Mouse (Mus musculus) liver (tissue): ENCODE measurements around the gene Snap25.

ENCODE experiments used
- DNase-seq: peaks from one replicate; pipeline ENCODE4 v3.0.0-alpha.2; 2020; ENCODE audit warnings: mixed read lengths

The Snap25 gene

DNA sequence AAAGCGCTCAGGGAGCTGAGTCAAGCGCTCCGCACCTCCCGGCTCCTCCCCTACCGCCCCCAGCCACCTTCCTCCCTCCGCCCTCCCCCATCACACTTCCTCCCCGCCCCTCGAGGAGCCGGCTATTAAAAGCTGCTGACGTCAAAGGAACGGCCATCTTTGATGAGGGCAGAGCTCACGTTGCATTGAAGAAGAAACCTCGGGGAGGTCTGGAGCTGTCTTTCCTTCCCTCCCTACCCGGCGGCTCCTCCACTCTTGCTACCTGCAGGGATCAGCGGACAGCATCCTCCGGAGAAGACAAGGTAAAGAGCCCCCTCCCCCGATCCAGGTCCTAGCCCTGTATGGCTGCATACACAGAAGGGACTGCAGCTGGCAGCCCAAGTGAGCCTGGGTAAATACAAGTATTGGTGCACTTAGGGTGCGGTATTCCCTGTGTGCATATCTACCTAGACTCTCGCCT lies at the start of gene Snap25:
Gene Snap25 (plus strand): TSS at position 155 of the 460 bp plus-strand sequence.
- DNase-seq = peak; percentile 32

DNA sequence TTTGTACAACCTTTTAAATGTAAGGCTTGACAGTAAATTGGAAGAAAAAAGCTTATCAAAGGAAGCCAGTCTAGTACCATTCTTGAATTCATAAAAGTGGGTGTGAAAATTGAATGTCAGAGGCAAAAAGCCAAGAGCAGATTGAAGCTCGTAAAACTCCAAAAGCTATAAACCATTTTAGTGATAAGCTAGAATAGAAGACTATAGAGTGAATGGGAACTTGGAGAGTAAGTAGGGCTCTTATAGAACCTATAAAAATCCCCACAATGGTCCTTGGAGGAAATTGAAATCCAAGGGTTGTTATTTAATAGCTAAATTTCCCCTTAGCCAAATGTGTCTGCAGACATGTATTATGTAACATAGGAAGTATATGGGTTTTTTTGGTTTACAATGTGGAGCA lies 46.3 kb upstream of the Snap25 start:
- no peak for DNase-seq

DNA sequence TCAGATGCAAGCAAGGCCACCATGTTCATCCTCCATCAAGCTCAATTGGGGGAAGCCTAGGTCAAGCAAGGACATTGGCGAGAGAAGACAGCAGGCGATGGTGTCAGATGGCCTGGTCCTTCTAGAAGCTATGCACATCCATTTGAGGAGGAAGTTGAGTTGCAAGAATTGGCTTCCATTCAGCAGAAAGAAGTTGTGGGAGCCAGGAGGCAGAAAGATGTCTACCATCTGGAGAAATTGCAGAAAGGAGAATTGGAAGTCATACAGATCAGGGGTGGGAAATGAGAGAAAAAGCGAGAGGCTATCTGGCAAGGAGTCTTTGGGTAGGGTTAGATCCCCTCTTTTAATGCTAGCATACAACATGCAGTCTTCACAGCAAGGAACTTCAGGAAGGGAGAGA lies 44.1 kb upstream of the Snap25 start:
- DNase-seq = no peak

DNA sequence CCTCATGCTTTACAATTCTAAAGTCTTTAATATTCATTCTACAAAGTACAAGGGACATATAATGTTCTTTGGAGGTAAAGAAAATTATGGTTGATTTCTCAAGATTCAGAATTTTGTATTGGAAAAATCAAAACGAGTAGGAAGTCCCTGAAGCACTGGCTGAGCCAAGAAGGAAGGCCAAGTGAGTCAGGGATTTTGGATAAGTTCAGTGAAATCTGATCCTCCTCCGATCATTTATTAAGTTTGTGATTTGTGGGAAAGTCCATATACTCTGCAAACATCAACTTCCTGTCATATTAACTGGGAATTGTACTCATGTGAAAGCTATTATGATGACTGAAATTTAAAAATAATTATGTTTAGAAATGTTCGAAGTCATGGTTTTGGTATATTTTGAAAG lies 43.6 kb upstream of the Snap25 start:
- DNase-seq = no peak

DNA sequence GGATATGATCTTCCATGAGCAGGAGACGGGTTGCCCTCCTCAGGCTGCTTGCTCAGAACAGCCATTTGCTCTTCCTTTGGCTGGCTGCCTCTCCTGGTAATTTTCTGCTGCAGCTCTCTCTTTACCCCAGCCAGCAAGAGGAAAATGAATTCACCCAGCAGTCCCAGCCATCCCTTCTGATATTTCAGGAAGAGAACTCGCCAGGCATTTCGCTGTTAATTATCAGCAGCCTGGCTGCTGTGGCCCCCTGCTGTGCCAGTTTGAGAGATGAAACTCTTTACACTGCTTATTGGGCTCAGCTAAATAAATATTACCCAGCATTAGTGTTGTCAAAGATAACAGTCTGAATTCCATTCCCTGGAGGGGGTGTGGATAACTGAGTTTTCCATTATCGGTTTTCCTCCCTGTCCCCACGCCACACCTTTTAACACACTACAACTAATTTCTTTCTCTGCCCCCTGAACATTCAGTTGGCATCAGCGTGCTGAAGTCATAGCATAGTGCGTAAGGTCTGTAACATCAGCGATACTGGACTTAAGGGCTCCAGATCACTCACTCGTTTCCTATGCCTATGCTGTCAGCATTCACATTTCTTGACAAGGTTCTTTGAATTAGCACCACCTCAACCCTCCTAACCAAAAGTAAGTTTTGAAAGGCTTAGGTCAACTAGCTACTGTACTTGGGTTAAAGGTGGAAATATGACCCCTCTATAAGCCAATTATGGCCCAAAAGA lies 42.5 kb upstream of the Snap25 start:
- no peak for DNase-seq

DNA sequence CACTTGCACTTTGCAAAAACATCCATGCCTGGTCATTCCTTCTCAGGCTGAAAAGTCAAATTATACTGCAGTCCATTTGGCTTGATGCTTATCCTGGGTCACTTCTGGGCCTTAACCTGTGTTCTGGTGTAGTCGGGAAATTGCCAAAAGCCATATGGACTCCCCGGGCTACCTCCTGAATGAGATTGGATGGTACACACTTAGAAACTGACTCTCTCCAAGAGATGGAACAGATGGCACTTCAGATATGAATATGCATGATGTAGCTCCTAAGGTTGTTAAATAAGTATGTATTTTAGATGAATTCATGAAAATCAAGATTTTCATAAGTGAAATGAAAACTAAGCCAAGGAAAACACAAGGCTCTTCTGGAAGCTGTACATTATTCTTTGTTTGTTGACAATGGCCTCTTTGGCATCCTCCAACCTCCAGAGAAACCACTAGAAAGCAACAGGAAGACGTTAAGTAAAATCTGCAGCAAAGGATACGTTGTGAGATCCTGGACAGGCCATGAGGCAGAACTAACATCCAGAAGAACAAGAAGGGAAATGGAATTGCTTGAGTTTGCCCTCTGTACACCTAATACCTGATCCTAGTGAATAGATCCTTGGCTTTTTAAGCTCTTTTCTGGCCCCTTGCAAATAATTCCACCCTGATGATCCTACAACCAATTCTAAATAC lies 39.0 kb upstream of the Snap25 start:
- DNase-seq = no peak

DNA sequence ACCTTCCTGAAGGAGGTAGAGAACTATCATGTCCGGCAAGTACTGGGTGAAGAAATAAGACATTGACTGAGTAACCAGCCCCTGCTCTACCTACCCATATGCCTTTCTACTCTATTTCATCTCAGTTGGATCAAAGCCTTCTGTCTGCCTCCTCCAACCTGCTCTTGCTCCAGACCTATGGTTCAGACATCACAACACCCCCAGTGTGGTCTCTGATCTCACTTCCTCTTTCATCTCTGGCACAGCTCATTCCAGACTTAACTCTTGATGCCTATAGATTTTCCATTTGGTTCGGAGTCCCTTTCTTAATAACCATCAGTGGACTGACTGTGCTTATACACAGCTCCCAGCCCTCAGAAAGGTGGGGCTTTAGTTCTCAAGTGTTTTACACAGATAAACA lies 37.1 kb upstream of the Snap25 start:
- no peak for DNase-seq

DNA sequence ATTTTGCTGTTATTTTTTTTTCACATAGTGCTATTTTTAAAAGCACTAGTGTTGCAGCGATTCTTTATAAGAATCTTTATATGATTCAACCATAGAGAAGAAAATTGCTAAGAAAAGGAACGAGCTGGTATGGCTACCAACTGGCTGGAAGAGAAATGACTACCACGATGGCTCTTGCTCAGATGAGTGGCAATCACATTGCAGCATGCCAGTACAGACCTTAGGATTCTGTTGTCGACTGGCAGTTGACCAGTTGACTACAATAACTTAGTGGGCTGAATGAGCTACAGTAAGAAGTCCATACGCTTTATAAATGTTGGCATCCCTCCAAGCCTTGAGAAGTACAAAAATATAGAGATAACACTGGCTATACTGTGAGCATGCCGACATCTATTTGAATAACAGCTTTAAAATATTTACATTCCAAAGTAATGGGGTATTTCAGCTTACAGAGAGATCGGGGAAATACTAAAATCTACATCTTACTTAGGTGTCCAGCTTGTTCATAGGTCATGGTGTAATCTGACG lies 36.3 kb upstream of the Snap25 start:
- no peak for DNase-seq

DNA sequence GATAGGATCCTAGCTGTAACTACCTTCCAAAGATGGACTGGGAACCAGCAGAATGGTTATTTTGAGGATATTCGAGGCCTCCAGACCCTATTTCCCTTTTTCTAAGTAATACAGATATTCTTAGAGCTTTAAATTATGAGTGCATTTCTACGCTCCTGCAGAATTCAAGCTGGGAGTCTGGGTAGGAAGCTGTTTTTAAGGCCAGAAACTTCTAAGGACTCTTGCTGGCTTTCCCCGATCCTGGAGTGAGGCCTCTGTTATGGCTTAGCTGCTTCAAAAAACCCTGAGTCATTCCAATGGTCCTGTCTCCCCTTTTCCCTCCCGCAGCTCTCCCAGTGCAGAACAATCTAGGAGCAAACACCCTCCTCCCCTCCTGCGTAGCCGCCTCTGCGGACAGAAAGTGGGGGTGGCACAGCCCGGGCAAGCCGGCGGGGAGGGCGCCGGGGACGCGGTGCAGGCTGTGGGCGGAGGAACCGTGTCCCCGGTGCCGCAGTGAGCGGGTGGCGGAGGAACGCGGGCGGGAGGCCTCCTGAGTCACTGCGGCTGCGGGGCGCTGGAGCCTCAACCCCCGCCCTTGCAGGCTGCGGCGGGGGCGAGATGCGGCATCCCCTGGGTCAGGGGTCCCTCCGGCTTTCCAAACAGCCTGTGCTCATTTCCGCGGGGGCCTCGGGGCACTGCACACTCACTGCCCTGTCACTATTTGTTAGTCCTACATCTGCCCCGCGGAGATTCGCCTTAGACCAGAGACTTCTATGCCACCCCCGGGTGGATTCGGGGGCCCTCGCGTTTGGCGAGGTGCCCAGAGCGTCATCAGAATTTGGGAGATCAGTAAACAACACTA lies 34.7 kb upstream of the Snap25 start:
- peak; percentile 50 for DNase-seq

DNA sequence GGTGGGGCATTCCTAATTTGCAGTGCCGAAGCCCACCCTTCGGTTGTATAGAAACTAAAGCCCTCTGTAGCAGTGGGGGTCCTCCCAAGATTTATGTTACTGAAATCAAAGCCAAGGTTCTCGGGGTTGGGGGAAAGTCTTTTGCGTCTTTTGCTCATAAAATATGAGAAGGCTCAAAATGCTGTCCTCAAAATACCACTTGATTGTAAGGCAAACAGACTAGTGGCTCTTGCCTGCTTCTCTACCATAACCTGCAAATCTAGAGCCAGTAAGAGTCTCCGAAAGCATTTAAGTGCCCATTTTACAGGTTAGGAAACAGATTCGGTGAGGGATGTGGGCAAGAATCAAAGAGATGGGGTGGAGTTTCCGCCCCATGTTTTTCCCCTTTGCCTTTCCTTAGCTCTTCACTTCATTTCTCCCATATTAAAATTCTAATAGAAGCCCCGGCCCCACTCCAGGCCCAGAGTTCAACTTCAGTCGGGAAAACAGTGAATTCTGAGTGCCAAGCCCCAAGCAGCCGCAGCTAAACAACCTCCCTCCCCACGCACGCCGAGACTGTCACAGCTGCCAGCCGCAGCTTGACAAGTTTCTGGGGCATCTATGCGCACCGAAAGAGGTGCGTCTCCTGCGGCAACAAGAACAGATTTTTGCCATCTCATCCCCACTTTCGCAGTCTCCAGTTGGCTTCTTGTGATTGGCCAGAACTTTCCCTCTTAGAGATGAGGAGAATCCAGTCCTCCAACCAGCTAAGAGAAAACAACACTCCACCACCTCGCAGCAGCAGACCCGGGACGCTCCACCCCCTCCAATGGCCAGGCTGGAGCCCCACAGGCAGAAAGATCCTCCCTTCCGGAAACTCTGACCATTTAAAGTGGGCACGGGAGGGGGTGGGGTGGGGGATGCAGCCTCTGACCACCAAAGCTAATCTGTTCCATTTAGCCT lies 33.7 kb upstream of the Snap25 start:
- DNase-seq = peak; percentile 65

DNA sequence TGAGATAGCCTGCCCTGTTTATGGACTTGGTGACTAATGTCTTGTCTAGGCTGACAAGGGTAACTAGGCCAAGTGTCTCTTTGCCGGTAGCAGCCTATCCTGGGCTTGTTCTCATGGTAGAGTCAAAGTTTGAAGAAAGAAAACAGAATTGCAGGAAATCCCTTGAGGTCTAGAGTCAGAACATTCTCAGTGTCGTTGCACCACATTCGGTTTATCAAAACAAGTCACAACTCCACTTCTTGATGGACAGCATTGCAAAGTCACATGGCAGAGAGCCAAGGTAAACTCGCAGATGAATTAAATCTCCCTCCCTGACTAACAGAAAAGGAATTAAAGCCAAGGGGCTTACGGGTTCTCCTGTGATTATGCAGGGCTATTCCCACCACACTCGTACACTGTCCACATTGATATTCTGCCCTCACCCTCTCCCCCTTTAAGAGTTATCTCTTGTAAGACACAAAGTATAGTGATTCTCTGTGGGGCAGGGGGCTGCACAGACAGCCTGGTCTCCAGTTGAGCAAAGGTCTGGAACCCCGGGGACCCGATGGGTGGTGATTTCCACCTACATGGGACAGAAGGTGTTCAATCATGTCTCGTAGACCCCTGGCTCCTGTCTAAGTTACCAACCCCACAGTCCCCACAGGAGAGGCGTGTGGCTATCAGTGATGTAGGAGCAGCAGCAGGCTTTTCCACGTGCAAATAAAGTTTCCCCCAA lies 30.9 kb upstream of the Snap25 start:
- DNase-seq = no peak

DNA sequence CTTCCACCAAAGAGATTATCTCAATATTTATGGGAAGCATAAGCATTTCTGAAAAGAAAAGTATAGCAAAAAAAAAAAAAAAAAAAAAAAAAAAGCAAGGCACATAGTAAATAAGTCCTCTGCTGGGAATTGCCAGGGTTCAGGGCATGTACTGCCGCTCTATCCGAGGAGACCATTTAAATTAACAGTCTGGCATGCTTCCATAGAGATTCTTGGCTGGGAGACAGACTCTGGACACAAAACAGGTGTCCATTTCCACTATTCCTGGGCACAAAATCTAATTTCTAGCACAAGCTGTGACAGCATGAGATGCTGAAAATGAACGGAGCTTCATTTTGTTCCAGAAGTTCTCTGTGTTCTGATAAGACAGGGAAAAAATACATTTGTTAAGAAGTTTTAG lies 27.1 kb upstream of the Snap25 start:
- DNase-seq = no peak

DNA sequence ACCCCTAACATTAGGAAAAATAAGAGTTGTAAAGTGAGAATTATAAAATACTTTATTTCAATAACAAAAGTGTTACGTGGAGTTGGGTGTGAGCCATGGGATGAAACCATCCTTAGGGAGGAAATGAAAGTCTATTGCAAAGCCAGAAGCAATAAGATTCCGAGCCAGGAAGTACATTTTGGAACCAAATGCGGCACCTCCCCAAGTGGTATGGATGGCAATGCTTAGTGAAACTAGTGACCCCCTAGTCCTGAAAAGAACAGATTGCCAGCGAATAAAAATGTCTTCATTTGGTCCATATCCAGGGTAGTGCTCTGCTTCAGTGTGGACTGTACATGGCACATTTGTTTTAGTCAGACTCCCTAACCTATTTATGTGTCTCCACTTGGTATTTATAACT lies 25.9 kb upstream of the Snap25 start:
- DNase-seq = no peak

DNA sequence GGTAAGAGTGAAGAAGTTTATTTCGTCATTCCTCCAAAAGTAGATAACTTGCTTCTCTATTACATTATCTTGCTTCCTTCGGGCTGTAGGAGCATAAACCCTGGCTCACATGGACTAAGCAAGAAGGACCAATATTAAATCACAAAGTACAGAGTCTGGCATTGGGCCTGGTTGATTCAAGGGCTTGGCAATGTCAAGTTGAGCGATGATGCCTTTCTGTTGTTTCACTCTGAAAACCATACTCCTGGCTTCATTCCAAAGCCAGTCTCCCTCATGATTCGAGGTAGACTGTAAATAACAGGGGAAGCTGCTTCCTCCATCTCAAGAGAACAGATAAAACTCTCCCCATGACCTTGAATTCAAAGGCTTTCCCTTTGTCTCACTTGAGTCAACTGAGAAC lies 23.8 kb upstream of the Snap25 start:
- DNase-seq = no peak

DNA sequence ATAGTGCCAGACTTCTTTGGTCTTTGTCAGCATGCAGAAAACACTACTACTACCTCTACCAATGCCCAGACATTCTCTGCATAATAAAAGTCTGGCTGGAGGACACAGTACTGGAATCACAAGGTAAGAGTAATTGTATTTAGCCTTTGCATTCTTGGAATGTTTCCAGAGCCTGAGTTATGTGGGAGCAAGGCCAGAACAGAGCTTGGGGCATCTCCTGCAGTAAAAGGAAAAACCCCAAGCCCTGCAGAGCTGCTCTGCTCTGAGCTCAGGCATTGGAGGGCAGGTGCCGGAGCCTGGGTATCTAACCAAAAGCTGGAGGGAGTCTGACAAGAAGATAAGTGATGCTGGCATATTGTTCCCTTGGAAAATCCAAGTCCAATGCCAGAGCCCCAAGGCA lies 21.6 kb upstream of the Snap25 start:
- no peak for DNase-seq

DNA sequence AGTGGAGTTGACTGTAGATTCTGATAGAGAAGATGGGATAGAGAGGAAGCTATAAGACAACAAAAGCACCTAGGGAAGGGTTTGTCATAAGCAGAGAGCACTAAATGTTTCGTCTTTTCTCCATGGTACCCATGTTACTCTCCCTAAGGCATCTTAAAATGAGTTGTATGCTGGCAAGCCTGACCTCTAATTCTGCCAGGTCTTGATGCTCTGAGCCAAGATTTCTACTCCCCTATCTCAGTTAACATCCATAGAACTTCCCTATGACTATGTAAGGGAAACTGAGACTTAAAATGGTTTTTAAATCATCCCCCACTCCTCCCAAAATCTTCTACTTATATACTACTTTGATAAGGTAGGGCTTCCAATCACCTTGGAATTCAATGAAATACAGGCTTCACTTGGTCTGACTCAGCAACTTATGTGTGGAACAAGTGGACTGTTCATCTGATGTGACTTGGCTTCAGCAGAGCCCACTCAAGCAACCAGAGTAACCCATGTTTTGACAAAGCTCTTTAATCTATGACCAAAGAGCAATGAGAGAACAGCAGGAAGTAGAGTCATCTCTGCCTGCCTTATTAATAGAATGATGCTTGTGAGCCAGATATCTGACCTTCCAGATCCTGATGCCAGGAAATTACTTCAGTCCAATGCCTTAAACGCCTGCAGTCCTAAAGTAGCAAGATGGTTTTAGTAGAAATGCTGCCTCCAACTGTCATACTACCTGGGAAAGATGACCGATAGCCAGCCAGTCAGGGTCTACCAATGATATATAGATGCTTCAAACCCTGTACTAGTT lies 13.6 kb upstream of the Snap25 start:
- no peak for DNase-seq

DNA sequence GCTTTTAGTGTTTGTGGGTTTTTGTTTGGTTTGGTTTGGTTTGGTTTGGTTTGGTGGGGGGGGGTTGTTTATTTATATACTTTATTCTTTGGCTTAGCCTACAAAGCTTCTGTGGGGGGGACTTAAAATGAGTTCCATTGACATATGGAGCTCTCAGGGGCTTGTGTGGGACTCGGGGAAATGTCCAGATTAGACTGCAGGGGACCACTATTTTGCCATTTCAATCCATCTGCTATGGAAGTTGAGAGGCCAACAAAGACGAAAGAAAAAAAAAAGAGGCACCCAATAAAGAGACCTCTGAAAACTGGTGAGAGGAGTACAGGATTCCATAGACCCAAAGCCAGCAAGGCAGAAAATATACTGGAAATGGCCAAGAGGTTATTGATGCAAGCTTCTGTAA lies 9.9 kb upstream of the Snap25 start:
- DNase-seq = no peak

DNA sequence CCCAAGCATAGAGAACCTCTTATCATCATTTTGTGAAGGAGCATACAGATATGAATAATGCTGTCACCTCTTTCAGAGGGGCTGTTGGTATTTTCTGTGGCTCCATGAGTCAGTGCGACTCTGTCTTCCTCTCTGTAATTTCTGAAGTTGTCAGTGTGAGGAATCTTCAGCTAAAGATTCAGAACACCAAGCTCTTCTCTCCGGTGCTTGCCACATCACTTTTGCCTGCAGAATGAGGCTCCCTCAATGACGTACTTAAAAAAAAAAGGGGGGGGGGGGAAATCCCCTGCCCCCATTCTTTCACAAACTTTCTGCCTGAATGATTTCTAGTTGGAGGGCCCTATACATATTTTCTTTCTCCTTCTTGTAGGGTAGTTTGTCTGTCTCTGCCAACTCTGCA lies 2.1 kb upstream of the Snap25 start:
- no peak for DNase-seq

DNA sequence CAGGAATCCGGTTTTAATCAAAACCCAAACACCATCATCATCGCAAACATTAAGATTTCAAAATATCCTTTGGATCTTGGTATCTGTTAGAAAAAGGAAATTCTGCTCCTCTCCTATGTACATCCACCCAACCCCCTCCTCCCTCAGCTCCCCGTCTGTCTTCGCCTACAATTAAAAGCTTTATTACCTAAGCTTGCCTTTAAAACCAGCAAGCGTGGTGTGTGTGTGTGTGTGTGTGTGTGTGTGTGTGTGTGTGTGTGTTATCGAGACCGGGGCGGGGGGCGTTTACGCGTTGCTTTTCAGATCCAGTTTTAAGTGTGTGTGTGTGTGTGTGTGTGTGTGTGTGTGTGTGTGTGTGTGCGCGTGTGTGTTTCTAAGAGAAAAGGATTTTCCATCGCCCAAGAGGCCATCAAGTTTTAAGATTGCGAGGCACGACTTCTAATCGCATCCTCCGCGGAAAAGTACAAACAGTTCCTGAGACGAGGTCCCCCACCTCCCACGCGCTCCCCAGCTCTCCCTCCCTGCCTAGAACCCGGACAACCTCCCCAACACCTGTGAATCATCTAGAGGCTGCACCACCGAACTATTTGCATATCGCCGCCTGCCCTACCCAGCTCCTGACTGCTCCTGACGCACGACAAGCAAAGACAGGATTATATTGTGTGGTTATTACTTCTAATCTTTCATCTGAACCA lies 1.4 kb upstream of the Snap25 start:
- DNase-seq = no peak

DNA sequence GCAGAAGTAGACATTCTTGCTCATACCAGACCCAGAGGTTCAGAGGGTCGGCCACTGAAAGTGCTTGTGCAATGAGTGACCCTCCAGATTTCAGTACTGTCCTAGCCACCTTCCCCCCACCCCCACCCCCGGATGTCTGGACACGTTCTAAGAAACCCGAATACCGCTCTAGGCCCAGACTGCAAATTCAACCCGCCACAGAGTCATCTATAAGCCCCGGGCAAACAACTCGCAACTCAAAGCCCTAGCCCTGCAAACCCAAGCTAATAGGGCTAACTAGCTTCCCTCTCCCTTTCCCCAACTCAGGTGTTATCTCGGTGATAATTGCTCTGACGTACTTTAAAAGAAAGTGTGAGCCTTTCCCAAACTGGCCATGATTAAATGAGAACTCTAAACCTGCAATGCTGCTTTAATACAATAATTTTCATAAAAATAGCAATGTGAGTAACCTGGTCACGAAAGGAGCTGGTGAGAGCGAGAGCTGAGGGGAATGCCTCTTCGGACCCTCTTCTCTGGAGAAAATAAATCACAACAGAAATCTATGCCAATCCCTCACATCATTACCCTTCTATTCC lies 725 bp upstream of the Snap25 start:
- no peak for DNase-seq
